Mouse (Mus musculus) forebrain, embryonic 14.5 days (tissue): Measurements from ENCODE around the gene Hnrnpul1. TPM values are rescaled to one million over a fixed set of nuclear protein-coding genes. Genes with fewer than 3 reads are reported as not detected.

Experiments used
- ATAC-seq: fragments of 200-750 bp; cut with Nextera tagmentation; 2 replicates; pipeline ENCODE4 v1.8.0; 2017; ENCODE audit warnings: mild to moderate bottlenecking, moderate library complexity
- DNase-seq: peaks from one replicate; pipeline ENCODE4 v3.0.0-alpha.2; 2015; ENCODE audit warnings: low spot score
- H3K27ac ChIP-seq: fragments of 300-500 bp; sonication (generic); 2 replicates; pipeline ENCODE4 v1.5.1; 2014; ENCODE audit warnings: low read depth, mild to moderate bottlenecking, control low read depth, low read length, moderate library complexity
- H3K27me3 ChIP-seq: fragments of 300-500 bp; sonication (generic); replicated peaks from 2 replicates; pipeline ENCODE4 v1.6.1; 2014; ENCODE audit warnings: low read length, control low read depth, mixed read lengths; ENCODE audit not compliant: control insufficient read depth, insufficient read depth
- H3K36me3 ChIP-seq: fragments of 300-500 bp; sonication (generic); 2 replicates; pipeline ENCODE4 v1.6.1; 2014; ENCODE audit warnings: low read length, control low read depth; ENCODE audit not compliant: control insufficient read depth, insufficient read depth
- H3K4me1 ChIP-seq: fragments of 300-500 bp; sonication (generic); 2 replicates; pipeline ENCODE4 v1.6.1; 2014; ENCODE audit warnings: antibody characterized with exemption, low read length, control low read depth; ENCODE audit not compliant: control insufficient read depth, insufficient read depth
- H3K4me2 ChIP-seq: fragments of 300-500 bp; sonication (generic); 2 replicates; pipeline ENCODE4 v1.6.1; 2014; ENCODE audit warnings: mild to moderate bottlenecking, control low read depth, low read length
- H3K4me3 ChIP-seq: fragments of 300-500 bp; sonication (generic); 2 replicates; pipeline ENCODE4 v1.5.1; 2014; ENCODE audit warnings: low read depth, low read length, control low read depth
- H3K9ac ChIP-seq: fragments of 300-500 bp; sonication (generic); 2 replicates; pipeline ENCODE4 v1.6.1; 2014; ENCODE audit warnings: mild to moderate bottlenecking, low read length, control low read depth, moderate library complexity
- H3K9me3 ChIP-seq: fragments of 300-500 bp; sonication (generic); replicated peaks from 2 replicates; pipeline ENCODE4 v1.6.1; 2016; ENCODE audit warnings: low read length, control low read depth, mixed read lengths; ENCODE audit not compliant: control insufficient read depth
- WGBS: fragments of 180-500 bp; shearing (Covaris S2); extraction: QIAGEN DNeasy Blood & Tissue Kit; methylation state at CpG from one replicate; pipeline ENCODE4 v1.1.7; 2014; 5-methylcytosine and 5-hydroxymethylcytosine counted together
- polyA plus RNA-seq: library from polyadenylated mRNA; unstranded; fragments of >200 nt; fragmentation: Nextera tagmentation; extraction: Ambion mirVana; gene quantifications from 2 replicates; pipeline ENCODE4 v1.2.1, GENCODE M21; 2014

The Hnrnpul1 gene
- polyA plus RNA-seq, 1 experiment from 2014 or later: 61.2 TPM

DNA sequence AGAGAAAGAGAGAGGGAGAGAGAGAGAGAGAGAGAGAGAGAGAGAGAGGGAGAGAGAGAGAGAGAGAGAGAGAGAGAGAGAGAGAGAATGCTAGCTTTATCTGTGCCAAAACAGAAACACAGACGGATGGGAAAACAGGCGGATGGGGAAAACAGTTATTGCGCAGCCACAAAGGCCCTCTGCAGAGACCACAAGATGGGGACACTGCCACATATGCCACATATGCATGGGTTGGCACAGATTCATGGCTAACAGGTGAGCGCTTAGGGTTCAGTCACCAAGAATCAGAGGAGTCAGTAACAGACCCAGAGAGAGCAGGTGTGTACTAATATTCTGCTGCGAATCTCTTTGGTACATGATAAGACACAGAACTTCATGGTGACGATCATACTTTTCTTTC lies 28.2 kb upstream of the Hnrnpul1 start:
- Histone ChIP-seq H3K9ac (no peak overlapping the region), H3K27ac (no peak overlapping the region), H3K4me3 (no peak overlapping the region), H3K4me2 (no peak overlapping the region), H3K9me3 (no peaks in the 10 kb centered on the region), H3K36me3 (no peaks in the 10 kb centered on the region), H3K27me3 (no peaks in the 10 kb centered on the region), H3K4me1 (peaks cover 8% of the 10 kb centered on the region)
- DNase-seq (peak; percentile 31), ATAC-seq (no peak)
- WGBS: 75% methylated on average over 6 of the region's 6 CpGs

DNA sequence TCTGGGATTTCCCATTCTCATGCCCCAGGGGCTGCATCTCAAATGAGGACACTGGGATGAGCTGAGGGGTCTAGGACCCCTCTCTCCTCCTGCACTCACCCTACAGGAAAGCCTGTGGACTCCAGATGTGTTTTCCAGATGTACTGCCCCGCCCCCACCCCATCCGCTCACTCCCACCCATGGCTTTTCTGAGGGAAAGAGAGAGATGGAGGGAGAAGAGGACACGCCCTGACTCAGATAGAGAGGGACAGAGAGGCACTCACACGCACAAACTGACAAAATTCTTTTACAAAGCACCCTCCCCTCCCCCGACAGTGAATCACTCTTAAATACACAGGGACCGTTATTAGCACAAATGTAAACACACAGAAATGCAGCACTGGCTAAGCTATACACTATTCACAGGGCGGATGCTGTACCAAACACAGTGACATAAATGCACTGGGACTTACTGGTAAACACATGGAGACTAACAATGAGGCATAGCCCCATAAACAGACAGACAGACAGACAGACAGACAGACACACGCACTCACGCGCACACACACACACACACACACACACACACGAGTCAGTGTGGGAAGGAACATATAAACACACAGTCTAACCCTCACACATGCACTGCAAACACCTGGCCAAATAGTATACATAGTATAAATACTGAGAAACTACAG lies 27.5 kb upstream of the Hnrnpul1 start:
- H3K9ac ChIP-seq: peak overlapping the region; percentile 54
- ATAC-seq (peak; percentile 37), DNase-seq (no peak)
- H3K27ac ChIP-seq: peak overlapping the region; percentile 59; the same call in 1 of the 2 replicates
- H3K4me2 ChIP-seq: peak overlapping the region; percentile 51
- no peaks in the 10 kb centered on the region for H3K36me3 ChIP-seq
- H3K4me1 ChIP-seq: peaks cover 5% of the 10 kb centered on the region
- H3K27me3 ChIP-seq: no peaks in the 10 kb centered on the region
- 54% methylated on average over 11 of the region's 11 CpGs for WGBS
- H3K4me3 ChIP-seq: peak overlapping the region; percentile 21
- no peaks in the 10 kb centered on the region for H3K9me3 ChIP-seq

DNA sequence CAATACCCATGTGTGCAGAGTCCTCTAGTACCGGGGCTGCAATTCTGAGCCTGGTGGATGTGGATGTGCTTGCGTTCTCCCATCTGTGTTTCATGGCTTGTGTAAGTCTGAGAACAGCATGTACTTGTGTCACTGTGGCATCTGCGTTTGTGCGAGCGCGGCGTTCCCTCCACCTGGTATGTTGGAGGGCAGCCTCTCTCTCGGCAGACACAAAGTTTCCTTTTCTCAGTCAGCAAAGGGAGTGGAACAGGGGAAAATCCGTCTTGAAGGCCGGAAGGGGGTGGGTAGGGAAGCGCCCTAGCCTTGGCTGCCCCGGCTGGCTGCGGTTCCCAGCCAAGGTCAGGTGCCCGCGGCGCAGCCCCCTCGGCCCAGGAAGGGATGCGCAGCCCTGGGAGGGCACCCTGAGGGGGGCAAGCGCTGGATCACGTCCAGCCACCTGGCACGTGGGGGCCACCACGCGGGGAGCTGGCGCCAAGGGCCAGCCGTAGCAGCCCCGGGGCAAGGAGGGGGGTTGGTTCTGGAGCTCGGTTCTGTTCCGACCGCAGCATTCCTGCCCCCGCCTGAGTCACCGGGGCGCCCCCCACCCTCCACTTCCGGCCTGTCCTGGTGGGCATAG lies 26.9 kb upstream of the Hnrnpul1 start:
- peak overlapping the region; percentile 54 for H3K9ac ChIP-seq
- DNase-seq (peak; percentile 72), ATAC-seq (peak; percentile 81)
- peak overlapping the region; percentile 21 for H3K4me3 ChIP-seq
- H3K4me2 ChIP-seq: peak overlapping the region; percentile 51
- no peaks in the 10 kb centered on the region for H3K27me3 ChIP-seq
- peak overlapping the region; percentile 59; the same call in 1 of the 2 replicates for H3K27ac ChIP-seq
- no peaks in the 10 kb centered on the region for H3K9me3 ChIP-seq
- H3K4me1 ChIP-seq: peaks cover 5% of the 10 kb centered on the region
- no peaks in the 10 kb centered on the region for H3K36me3 ChIP-seq
- WGBS: 19% methylated on average over 31 of the region's 33 CpGs

GRCm38 (mm10) chr7:25780753-25781152 lies 26.2 kb upstream of the Hnrnpul1 start:
- H3K27ac ChIP-seq: peak overlapping the region; percentile 59
- no peak for ATAC-seq
- H3K36me3 ChIP-seq: no peaks in the 10 kb centered on the region
- H3K27me3 ChIP-seq: no peaks in the 10 kb centered on the region
- H3K4me1 ChIP-seq: peaks cover 5% of the 10 kb centered on the region
- no peak for DNase-seq
- no peak overlapping the region for H3K4me3 ChIP-seq
- H3K4me2 ChIP-seq: no peak overlapping the region
- no peaks in the 10 kb centered on the region for H3K9me3 ChIP-seq
- WGBS: 50% methylated on average over 4 of the region's 4 CpGs
- H3K9ac ChIP-seq: no peak overlapping the region; the same call in 1 of the 2 replicates

DNA sequence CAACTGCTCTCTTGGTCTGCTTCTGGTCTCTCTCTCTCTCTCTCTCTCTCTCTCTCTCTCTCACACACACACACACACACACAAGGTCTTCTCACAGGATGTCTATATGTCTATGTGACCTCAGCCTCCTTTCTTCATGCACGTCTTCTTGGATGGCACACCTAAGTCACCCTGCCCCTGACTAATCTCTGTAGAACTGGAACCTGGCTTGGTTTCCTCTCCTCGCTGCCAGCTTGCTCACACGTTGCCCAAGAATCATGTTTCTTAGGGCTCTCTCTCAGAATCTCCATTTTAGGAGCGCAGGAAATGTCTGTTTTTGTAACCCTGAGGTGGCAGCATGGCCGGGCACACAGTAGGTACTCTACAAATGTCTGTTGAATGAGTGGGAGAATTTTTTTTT lies 25.5 kb upstream of the Hnrnpul1 start:
- ATAC-seq: no peak
- H3K9ac ChIP-seq: no peak overlapping the region
- no peak overlapping the region for H3K4me2 ChIP-seq
- no peak overlapping the region for H3K27ac ChIP-seq
- WGBS: 85% methylated on average over 5 of the region's 5 CpGs
- no peaks in the 10 kb centered on the region for H3K36me3 ChIP-seq
- no peaks in the 10 kb centered on the region for H3K27me3 ChIP-seq
- H3K4me3 ChIP-seq: no peak overlapping the region
- H3K4me1 ChIP-seq: peaks cover 5% of the 10 kb centered on the region
- no peaks in the 10 kb centered on the region for H3K9me3 ChIP-seq
- no peak for DNase-seq

- H3K27me3 ChIP-seq: no peaks in the 10 kb centered on the region
- H3K9me3 ChIP-seq: no peaks in the 10 kb centered on the region
- ATAC-seq (no peak), DNase-seq (no peak)
- H3K36me3 ChIP-seq: peaks cover 20% of the 10 kb centered on the region
- no peak overlapping the region for H3K4me2 ChIP-seq
- H3K27ac ChIP-seq: no peak overlapping the region
- 92% methylated on average over 5 of the region's 5 CpGs for WGBS
- H3K4me3 ChIP-seq: no peak overlapping the region
- no peaks in the 10 kb centered on the region for H3K4me1 ChIP-seq
- H3K9ac ChIP-seq: no peak overlapping the region
Observed at GRCm38 (mm10) chr7:25768229-25768628, 13.7 kb upstream of the Hnrnpul1 start.

DNA sequence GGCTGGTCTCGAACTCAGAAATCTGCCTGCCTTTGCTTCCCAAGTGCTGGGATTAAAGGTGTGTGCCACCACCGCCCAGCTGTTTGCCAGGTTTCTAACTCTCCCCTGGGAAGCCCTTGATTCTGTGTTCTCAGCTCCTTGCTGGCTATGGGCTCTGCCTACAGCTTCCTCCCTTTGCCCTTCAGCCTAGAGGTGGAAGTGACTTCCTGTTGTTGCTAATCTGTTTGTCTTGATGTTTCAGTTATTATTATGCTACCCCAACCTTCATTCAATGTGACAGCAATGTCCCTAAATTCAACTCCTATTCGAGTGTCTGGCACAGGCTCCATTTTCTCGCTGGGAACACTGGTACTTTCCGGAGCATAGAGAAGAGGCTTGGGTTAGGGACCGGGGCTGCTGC lies 11.6 kb upstream of the Hnrnpul1 start:
- no peak overlapping the region for H3K27ac ChIP-seq
- H3K4me3 ChIP-seq: no peak overlapping the region
- no peaks in the 10 kb centered on the region; the same call in 1 of the 2 replicates for H3K4me1 ChIP-seq
- H3K27me3 ChIP-seq: no peaks in the 10 kb centered on the region
- H3K36me3 ChIP-seq: peaks cover 17% of the 10 kb centered on the region; the same call in 1 of the 2 replicates
- 88% methylated on average over 6 of the region's 6 CpGs for WGBS
- ATAC-seq: no peak
- H3K9ac ChIP-seq: no peak overlapping the region
- no peak overlapping the region for H3K4me2 ChIP-seq
- no peaks in the 10 kb centered on the region for H3K9me3 ChIP-seq
- DNase-seq: no peak

DNA sequence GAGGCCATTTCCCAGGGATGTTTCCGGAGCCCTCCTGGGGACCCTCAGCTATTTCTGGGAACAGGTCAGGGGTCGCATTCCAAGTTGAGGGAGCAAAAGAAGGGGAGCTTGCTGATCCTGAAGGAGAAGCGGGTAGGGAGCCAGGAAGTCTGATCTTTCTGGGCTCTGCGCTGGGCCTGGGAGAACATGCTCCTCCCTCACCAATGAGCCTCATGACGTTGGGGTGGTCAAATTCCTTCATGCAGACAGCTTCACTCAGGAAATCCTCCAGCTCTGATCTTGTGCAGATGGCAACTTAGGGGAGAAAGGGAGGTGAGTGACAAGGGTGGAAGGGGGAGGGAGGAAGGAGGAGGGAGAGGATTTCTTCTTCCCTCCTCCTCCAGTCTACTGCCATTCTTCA lies 9.7 kb upstream of the Hnrnpul1 start:
- Histone ChIP-seq H3K4me3 (no peak overlapping the region), H3K9ac (no peak overlapping the region), H3K27me3 (no peaks in the 10 kb centered on the region), H3K9me3 (no peaks in the 10 kb centered on the region), H3K4me2 (no peak overlapping the region), H3K36me3 (peaks cover 25% of the 10 kb centered on the region; the same call in 1 of the 2 replicates), H3K4me1 (no peaks in the 10 kb centered on the region; the same call in 1 of the 2 replicates), H3K27ac (no peak overlapping the region)
- no peak for ATAC-seq
- no peak for DNase-seq
- 79% methylated on average over 5 of the region's 5 CpGs for WGBS

DNA sequence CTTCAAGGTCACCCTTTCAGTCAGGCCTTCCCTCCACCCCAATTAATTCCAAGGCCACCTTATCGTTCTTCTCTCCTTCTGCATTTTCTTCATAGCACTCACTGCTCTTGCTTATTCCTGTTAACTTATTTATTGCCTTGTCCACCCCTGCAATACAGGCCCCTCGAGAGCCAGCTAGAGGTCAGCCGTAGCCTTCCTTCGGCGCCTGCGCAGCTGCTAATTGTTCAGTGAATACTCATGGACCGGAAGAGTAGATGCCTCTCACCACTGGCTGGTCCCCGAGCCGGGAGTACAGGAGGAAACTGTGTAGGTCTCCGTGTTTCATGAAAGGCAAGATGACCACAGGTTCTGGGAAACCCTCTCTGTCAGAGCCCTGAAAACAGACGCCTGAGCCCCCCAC lies 9.1 kb upstream of the Hnrnpul1 start:
- Histone ChIP-seq H3K27me3 (no peaks in the 10 kb centered on the region), H3K27ac (no peak overlapping the region), H3K4me3 (no peak overlapping the region), H3K36me3 (peaks cover 22% of the 10 kb centered on the region; the same call in 1 of the 2 replicates), H3K9me3 (no peaks in the 10 kb centered on the region), H3K4me1 (no peaks in the 10 kb centered on the region; the same call in 1 of the 2 replicates), H3K9ac (no peak overlapping the region), H3K4me2 (no peak overlapping the region)
- ATAC-seq (no peak), DNase-seq (no peak)
- WGBS: 80% methylated on average over 11 of the region's 11 CpGs
